Mouse (Mus musculus): Measurements from ENCODE around the gene Dpysl5. TPM values are rescaled to one million over a fixed set of nuclear protein-coding genes. Genes with fewer than 3 reads are reported as not detected.

Dpysl5 gene
- polyA plus RNA-seq, 1 experiment from 2014 or later = 16.3 TPM

DNA sequence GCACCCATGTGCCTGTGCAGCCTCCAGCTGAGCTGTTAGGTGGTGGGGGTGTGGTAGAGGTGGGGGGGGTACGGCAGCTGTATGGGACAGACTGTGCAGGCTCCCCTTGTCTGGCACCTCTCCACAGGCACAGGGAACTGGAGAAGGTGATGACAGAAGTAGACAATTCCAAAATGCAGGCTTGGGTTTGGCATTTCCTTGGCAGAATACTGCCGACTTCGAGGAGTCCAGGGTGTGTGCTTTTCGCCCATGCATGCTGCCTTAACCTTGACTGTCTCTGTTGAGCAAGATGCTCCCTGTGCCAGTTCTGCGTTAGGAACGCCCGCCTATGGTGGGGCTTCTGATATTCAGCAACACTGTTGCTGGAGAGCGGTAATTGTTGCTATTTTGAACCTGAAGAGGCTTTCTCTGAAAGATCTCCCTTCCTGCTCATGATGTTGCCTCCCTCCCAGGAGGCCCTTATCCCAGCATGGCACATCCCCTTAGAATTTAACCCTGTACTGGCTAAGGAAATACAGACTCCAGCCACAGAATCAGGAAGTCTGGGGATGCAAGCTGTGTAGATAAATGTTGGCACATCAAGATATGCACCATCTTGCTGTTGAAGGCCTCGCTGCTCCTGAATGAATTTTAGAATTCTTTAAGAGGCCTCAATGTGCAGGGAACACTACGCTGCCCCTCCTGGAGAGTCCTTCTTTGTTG is 26.9 kb downstream of the Dpysl5 start:
- peaks cover 16% of the 10 kb centered on the region; the same call in 1 of the 2 replicates for H3K4me1 ChIP-seq
- no peak overlapping the region for H3K4me2 ChIP-seq (replicated peaks)
- no peaks in the 10 kb centered on the region for H3K9me3 ChIP-seq
- WGBS = 52% methylated on average over 10 of the region's 10 CpGs
- no peak overlapping the region for H3K9ac ChIP-seq
- H3K36me3 ChIP-seq = no peaks in the 10 kb centered on the region
- H3K27ac ChIP-seq = no peak overlapping the region
- ATAC-seq (ENCODE audit: insufficient number of reproducible peaks, insufficient read depth, low FRiP score, low TSS enrichment) = no peak
- H3K4me3 ChIP-seq = no peak overlapping the region
- no peaks in the 10 kb centered on the region for H3K27me3 ChIP-seq

DNA sequence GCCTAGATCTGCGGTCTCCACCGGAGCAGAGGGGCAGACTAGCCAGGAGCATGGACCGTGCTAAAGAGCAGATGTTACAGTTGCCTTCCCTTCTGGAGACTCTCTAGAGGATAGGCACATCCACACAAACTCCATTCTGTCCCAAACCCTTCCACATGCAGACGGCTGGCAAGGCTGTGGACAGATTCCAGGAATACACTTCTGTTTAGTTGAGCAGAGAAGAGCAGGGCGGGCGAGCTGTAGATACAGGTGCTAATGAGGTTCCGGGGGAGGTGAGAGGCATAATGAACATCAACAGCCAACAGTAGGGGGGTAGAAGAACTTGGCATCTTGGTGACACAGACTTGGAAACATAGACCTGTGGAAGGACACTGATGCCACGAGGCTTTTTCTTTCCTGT is 28.2 kb downstream of the Dpysl5 start:
- H3K4me3 ChIP-seq = no peak overlapping the region

DNA sequence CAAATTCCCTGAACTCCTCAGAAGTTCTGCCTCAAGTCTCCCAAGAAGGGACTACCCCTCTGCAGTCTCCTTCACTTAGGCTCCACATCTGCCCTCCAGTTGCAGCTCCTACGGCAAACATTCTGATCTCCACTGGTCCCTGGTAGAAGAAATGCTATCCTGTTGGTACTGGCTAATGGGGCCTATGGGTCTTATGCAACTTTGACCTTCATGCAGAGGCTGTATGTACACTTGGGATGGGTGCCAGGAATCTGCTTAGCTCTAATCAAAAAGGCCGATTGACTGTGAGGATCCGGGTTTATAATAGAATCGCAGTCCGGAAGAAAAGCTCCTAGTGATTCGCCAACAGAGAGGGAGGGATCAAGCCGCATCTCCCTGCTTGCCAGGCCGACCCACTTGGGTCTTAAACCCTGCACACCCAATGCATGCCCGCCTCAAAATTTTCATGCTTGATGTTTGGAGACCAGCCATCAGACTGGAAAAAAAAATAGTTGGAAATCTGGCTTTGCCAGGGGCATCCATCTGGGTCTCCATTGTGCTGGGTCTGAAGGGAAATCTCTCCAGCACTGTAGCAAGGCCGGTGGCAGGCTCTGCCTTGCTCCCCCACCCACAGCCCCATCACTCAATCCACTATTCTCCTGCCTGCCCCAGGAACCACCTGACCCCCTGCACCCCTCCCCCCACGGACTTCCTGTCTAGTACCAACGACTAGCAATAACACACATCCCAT is 38.4 kb downstream of the Dpysl5 start:
- H3K9me3 ChIP-seq = no peaks in the 10 kb centered on the region
- no peak overlapping the region for H3K4me3 ChIP-seq
- no peak overlapping the region for H3K27ac ChIP-seq
- H3K4me1 ChIP-seq = no peaks in the 10 kb centered on the region
- ATAC-seq (ENCODE audit: insufficient number of reproducible peaks, insufficient read depth, low FRiP score, low TSS enrichment) = no peak
- WGBS = 75% methylated on average over 12 of the region's 12 CpGs
- H3K9ac ChIP-seq = no peak overlapping the region
- H3K27me3 ChIP-seq = no peaks in the 10 kb centered on the region
- H3K36me3 ChIP-seq = no peaks in the 10 kb centered on the region
- no peak overlapping the region for H3K4me2 ChIP-seq (replicated peaks)

More for the DNA sequence above, 28.2 kb downstream of the Dpysl5 start:
- ATAC-seq (ENCODE audit: insufficient number of reproducible peaks, insufficient read depth, low FRiP score, low TSS enrichment) = no peak
- Histone ChIP-seq H3K36me3 (no peaks in the 10 kb centered on the region), H3K4me2 (replicated peaks) (no peak overlapping the region), H3K27me3 (no peaks in the 10 kb centered on the region), H3K9ac (no peak overlapping the region), H3K27ac (no peak overlapping the region), H3K9me3 (no peaks in the 10 kb centered on the region), H3K4me1 (peaks cover 10% of the 10 kb centered on the region; the same call in 1 of the 2 replicates)
- 67% methylated on average over 8 of the region's 8 CpGs for WGBS

DNA sequence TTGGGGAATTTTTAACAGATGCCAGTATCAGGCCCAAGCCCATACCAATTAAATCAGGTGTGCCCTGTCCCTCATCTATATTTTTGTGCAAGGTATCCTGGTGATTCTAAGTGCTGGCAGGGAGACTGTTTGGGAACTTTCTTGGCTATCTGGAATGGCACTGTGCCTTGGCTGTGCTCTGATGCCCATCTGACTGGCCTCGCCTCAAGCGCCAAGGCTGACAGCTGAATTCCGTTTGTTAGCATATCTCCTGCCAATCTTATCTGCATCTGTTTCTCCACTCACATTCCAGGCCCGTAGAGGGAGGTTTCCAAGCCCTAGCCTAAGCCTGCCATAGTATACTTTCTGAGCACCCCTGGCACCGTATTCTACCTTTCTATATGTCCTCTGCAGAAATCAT is 39.7 kb downstream of the Dpysl5 start:
- ATAC-seq (ENCODE audit: insufficient number of reproducible peaks, insufficient read depth, low FRiP score, low TSS enrichment) = no peak
- Histone ChIP-seq H3K4me1 (no peaks in the 10 kb centered on the region), H3K9ac (no peak overlapping the region), H3K4me2 (replicated peaks) (no peak overlapping the region), H3K27me3 (no peaks in the 10 kb centered on the region), H3K27ac (no peak overlapping the region), H3K36me3 (no peaks in the 10 kb centered on the region), H3K9me3 (no peaks in the 10 kb centered on the region), H3K4me3 (no peak overlapping the region)
- WGBS = 78% methylated on average over 5 of the region's 5 CpGs

DNA sequence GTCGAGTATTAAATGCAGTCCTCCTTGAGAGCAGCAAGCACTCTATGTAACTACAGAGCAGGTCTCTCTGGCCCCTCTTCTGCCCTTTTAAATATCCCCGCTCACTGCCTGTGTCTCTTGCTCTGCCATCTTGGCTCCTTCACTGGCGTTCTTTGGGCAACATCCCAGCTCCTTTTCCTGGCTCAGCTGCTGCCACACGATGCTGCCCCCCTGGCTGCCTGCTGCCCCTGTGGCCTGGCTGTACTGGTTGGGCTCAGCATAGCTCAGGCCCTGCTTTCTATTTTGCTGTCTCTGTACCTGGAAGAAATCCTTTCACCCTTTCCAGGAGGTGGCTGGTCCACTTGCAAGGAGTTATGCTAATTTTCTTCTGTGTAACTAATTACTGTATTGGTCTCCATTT is 41.8 kb downstream of the Dpysl5 start:
- Histone ChIP-seq H3K4me1 (no peaks in the 10 kb centered on the region), H3K4me3 (no peak overlapping the region), H3K27ac (no peak overlapping the region), H3K27me3 (no peaks in the 10 kb centered on the region), H3K4me2 (replicated peaks) (no peak overlapping the region), H3K36me3 (no peaks in the 10 kb centered on the region), H3K9me3 (no peaks in the 10 kb centered on the region), H3K9ac (no peak overlapping the region)
- ATAC-seq (ENCODE audit: insufficient number of reproducible peaks, insufficient read depth, low FRiP score, low TSS enrichment) = no peak
- WGBS = 75% methylated on average over 4 of the region's 4 CpGs

DNA sequence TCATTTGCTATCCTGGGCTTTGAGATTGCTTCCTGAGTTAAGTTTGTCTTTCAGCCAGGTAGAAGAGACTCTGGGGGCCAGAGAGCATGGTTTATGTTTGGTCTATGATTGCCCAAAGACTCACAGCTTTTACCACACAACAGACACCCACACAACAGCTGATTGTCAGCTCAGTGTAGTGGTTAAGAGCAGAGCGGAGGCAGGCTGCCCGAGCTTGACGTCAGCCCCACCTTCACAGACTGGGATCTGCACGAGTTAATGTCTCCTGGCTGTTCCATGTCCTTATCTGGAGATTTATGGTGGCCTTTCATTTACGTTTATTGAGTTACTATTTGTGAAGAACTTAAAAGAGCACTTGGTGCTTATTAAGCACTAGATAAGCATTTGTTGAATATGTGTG is 43.9 kb downstream of the Dpysl5 start:
- whole genome bisulfite sequencing = 75% methylated on average over 5 of the region's 5 CpGs
- Histone ChIP-seq H3K9ac (no peak overlapping the region), H3K9me3 (no peaks in the 10 kb centered on the region), H3K4me1 (no peaks in the 10 kb centered on the region), H3K4me2 (replicated peaks) (no peak overlapping the region), H3K36me3 (no peaks in the 10 kb centered on the region), H3K27me3 (no peaks in the 10 kb centered on the region), H3K4me3 (no peak overlapping the region), H3K27ac (no peak overlapping the region)
- ATAC-seq (ENCODE audit: insufficient number of reproducible peaks, insufficient read depth, low FRiP score, low TSS enrichment) = no peak

DNA sequence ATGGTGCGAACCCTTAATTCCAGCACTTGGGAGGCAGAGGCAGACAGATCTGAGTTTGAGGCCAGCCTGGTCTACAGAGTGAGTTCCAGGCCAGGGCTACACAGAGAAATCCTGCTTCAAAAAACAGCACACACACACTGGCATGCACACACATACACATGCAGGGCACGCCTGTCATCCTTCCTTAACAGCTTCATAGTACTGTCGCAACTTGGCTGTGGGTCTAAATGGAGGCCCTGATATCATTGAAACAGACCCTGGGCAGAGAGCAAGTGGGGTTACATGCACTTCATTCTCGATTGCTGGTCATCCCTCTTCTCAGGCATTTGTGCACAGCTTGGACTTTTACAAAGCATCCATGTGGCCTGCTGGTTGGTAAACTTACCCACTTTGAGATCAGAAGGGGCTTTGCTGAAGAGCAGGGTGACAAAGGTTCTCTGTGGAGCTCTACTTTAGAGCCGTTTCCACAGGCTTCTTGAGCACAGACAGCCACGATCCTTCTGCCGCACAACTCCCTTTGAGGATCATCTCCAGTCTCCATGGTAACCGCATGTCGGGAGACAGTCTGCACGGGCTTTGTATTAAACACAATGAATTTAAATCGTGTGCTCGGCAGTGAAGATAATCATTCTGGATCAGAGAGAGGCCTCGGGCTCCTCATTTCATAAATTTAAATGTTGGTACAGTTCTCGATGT is 51.6 kb downstream of the Dpysl5 start:
- no peaks in the 10 kb centered on the region for H3K36me3 ChIP-seq
- no peak overlapping the region for H3K4me2 ChIP-seq (replicated peaks)
- H3K9ac ChIP-seq = no peak overlapping the region
- no peaks in the 10 kb centered on the region for H3K9me3 ChIP-seq
- no peak for ATAC-seq (ENCODE audit: insufficient number of reproducible peaks, insufficient read depth, low FRiP score, low TSS enrichment)
- 74% methylated on average over 14 of the region's 14 CpGs for whole genome bisulfite sequencing
- H3K4me3 ChIP-seq = no peak overlapping the region
- H3K4me1 ChIP-seq = 0 out of 2 replicates have a peak, but pooled peaks cover 4% of the 10 kb centered on the region
- no peaks in the 10 kb centered on the region for H3K27me3 ChIP-seq
- no peak overlapping the region for H3K27ac ChIP-seq

DNA sequence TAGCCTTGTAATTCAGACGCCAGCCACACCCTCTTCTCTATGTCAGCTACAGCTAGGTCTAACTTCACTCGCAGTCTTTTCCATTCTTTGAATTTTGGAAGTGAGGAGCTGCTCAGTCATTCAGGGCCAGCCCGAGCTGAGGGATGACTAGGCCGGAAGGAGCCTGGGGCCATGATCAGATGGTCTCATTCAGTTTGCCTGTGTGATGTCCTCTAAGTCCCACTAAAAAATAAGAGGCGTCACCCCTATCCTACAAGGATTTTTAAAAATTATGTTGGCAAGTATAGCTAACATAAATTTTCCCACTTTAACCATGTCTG is 52.1 kb downstream of the Dpysl5 start:
- H3K4me1 ChIP-seq = peaks cover 8% of the 10 kb centered on the region
- WGBS = 79% methylated on average over 5 of the region's 5 CpGs
- no peak overlapping the region for H3K9ac ChIP-seq
- no peaks in the 10 kb centered on the region for H3K27me3 ChIP-seq
- no peak for ATAC-seq (ENCODE audit: insufficient number of reproducible peaks, insufficient read depth, low FRiP score, low TSS enrichment)
- H3K9me3 ChIP-seq = no peaks in the 10 kb centered on the region
- H3K4me3 ChIP-seq = no peak overlapping the region
- H3K36me3 ChIP-seq = no peaks in the 10 kb centered on the region
- H3K27ac ChIP-seq = no peak overlapping the region
- H3K4me2 ChIP-seq (replicated peaks) = no peak overlapping the region

DNA sequence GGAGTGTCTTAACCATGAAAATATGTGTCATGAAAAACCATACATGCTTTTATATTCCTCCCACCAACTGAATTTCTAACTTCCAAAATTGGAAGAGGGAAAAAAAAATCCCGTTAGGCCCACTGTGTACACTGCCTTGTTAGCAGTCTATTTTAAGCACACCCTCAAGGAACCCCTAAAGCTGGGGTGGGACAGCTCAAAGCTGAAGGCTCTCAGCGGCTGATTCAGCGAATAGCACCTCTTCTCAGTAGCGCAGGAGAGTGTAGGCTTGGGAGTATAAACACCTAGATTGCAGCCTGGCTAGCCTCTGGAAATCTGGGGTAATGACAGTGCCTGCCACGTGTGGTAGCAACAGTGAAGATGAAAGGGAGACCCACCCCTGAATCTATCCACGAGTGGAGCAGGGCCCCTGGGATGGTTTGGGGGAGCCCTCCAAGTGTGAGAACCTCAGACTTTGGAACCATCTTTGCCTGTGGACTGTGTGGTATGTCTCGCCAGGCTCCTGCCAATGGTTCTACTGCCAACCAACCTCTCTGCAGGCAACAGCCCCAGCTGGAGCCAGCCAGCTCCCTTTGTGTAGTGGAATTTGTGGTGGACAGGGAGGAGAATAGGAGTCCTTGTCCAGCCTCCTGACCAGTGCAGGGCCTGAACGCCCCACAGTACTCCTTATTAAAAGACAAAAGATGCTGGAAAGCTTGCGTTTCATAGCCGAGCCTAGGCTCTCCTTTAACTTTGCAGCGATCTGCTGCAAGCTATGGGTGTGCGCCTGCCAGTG is 54.4 kb downstream of the Dpysl5 start:
- no peaks in the 10 kb centered on the region for H3K9me3 ChIP-seq
- no peak overlapping the region for H3K4me3 ChIP-seq
- H3K27ac ChIP-seq = no peak overlapping the region
- H3K36me3 ChIP-seq = no peaks in the 10 kb centered on the region
- no peak for ATAC-seq (ENCODE audit: insufficient number of reproducible peaks, insufficient read depth, low FRiP score, low TSS enrichment)
- no peak overlapping the region for H3K9ac ChIP-seq
- no peak overlapping the region for H3K4me2 ChIP-seq (replicated peaks)
- H3K4me1 ChIP-seq = peaks cover 11% of the 10 kb centered on the region
- no peaks in the 10 kb centered on the region for H3K27me3 ChIP-seq
- WGBS = 81% methylated on average over 12 of the region's 12 CpGs

DNA sequence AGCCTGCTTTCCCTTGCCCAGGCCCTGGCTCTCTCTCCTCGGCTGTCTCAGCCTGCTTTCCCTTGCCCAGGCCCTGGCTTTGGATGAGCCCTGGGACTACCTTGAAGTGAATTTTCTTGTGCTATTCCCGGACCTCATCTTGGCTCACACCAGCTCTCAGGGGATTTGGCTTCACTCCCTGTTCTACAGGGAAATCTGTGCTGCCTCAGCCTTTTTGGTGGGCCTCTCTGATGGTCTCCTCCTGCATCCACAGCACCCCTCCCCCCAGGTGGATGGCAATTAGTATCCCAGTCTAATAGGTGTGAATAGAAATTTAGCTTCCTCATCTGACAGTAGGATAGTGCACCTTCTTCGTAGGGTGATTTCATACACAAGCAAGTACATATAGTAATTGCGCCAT is 56.7 kb downstream of the Dpysl5 start:
- 74% methylated on average over 4 of the region's 4 CpGs for WGBS

DNA sequence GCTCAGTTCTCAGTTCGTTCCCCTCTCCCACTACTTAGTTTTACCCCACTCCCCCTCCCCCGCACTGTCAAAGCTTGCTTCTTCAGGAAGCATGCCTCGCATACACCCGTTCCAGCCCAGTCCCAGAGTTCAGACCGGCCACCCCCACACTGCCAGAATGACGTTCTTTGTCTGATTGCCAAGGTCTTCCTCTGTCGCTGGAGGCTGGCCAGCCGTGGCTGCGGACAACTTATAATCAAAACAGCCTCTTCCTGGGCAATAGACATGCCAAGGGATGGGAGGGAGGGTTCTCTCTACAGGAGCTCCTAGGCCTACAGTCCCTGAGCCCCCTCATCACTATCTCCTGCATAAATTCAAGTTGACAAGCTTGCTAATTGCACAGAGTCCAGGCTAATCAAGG is 57.2 kb downstream of the Dpysl5 start:
- no peak overlapping the region for H3K9ac ChIP-seq
- 0 out of 2 replicates have a peak, but pooled peaks cover under 1% of the 10 kb centered on the region for H3K27me3 ChIP-seq
- H3K4me2 ChIP-seq (replicated peaks) = no peak overlapping the region; the same call in 1 of the 2 replicates
- no peak overlapping the region for H3K27ac ChIP-seq
- H3K4me1 ChIP-seq = peaks cover 11% of the 10 kb centered on the region
- no peaks in the 10 kb centered on the region for H3K9me3 ChIP-seq
- 18% methylated on average over 9 of the region's 9 CpGs for WGBS
- no peak for ATAC-seq (ENCODE audit: insufficient number of reproducible peaks, insufficient read depth, low FRiP score, low TSS enrichment)
- no peak overlapping the region for H3K4me3 ChIP-seq
- H3K36me3 ChIP-seq = no peaks in the 10 kb centered on the region

More for the DNA sequence above, 56.7 kb downstream of the Dpysl5 start:
- Histone ChIP-seq H3K27me3 (no peaks in the 10 kb centered on the region), H3K4me3 (no peak overlapping the region), H3K9me3 (no peaks in the 10 kb centered on the region), H3K36me3 (no peaks in the 10 kb centered on the region), H3K27ac (no peak overlapping the region), H3K4me1 (peaks cover 11% of the 10 kb centered on the region), H3K4me2 (replicated peaks) (no peak overlapping the region), H3K9ac (no peak overlapping the region)
- no peak for ATAC-seq (ENCODE audit: insufficient number of reproducible peaks, insufficient read depth, low FRiP score, low TSS enrichment)

Measured in embryonic facial prominence, embryonic 12.5 days (tissue).